Mouse (Mus musculus) kidney, embryonic 14.5 days (tissue): Measurements from ENCODE around the gene Urb2. TPM values are rescaled to one million over a fixed set of nuclear protein-coding genes. Genes with fewer than 3 reads are reported as not detected.

Experiments
- ATAC-seq: fragments of 200-750 bp; cut with Nextera tagmentation; 2 replicates; pipeline ENCODE4 v1.8.0; 2017; ENCODE audit warnings: moderate number of reproducible peaks, mild to moderate bottlenecking, moderate TSS enrichment, moderate library complexity; ENCODE audit not compliant: low FRiP score, low TSS enrichment
- H3K27ac ChIP-seq: fragments of 300-500 bp; sonication (generic); 2 replicates; pipeline ENCODE4 v1.5.1; 2014; ENCODE audit warnings: low read depth, mild to moderate bottlenecking, low read length, moderate library complexity, mixed read lengths
- H3K27me3 ChIP-seq: fragments of 300-500 bp; sonication (generic); 2 replicates; pipeline ENCODE4 v1.6.1; 2014; ENCODE audit warnings: mild to moderate bottlenecking, low read length; ENCODE audit not compliant: control insufficient read depth, insufficient read depth
- H3K36me3 ChIP-seq: fragments of 300-500 bp; sonication (generic); 2 replicates; pipeline ENCODE4 v1.6.1; 2014; ENCODE audit warnings: low read length, mixed read lengths; ENCODE audit not compliant: control insufficient read depth, insufficient read depth
- H3K4me1 ChIP-seq: fragments of 300-500 bp; sonication (generic); 2 replicates; pipeline ENCODE4 v1.6.1; 2014; ENCODE audit warnings: low read length, mixed read lengths; ENCODE audit not compliant: control insufficient read depth, insufficient read depth
- H3K4me2 ChIP-seq: fragments of 300-500 bp; sonication (generic); replicated peaks from 2 replicates; pipeline ENCODE4 v1.6.1; 2014; ENCODE audit warnings: low read depth, mild to moderate bottlenecking, low read length
- H3K4me3 ChIP-seq: fragments of 300-500 bp; sonication (generic); 2 replicates; pipeline ENCODE4 v1.5.1; 2014; ENCODE audit warnings: mild to moderate bottlenecking, low read length
- H3K9ac ChIP-seq: fragments of 300-500 bp; sonication (generic); 2 replicates; pipeline ENCODE4 v1.6.1; 2014; ENCODE audit warnings: low read depth, mild to moderate bottlenecking, low read length, moderate library complexity
- H3K9me3 ChIP-seq: fragments of 300-500 bp; sonication (generic); 2 replicates; pipeline ENCODE4 v1.6.1; 2016; ENCODE audit warnings: low read length; ENCODE audit not compliant: control insufficient read depth
- WGBS: fragments of 180-500 bp; shearing (Covaris S2); extraction: QIAGEN DNeasy Blood & Tissue Kit; methylation state at CpG from one replicate; pipeline ENCODE4 v1.1.7; 2014; 5-methylcytosine and 5-hydroxymethylcytosine counted together
- polyA plus RNA-seq: library from polyadenylated mRNA; unstranded; fragments of >200 nt; fragmentation: Nextera tagmentation; extraction: Ambion mirVana; gene quantifications from 2 replicates; pipeline ENCODE4 v1.2.1, GENCODE M21; 2014

The Urb2 gene
- polyA plus RNA-seq, 1 experiment from 2014 or later: 10.2 TPM

- Histone ChIP-seq H3K4me1 (no peaks in the 10 kb centered on the region), H3K27me3 (no peaks in the 10 kb centered on the region), H3K4me2 (no peak overlapping the region), H3K27ac (no peak overlapping the region), H3K9me3 (no peaks in the 10 kb centered on the region), H3K4me3 (no peak overlapping the region), H3K9ac (no peak overlapping the region), H3K36me3 (no peaks in the 10 kb centered on the region)
- no peak for ATAC-seq
- WGBS: 39% methylated on average over 7 of the region's 7 CpGs
These were observed 57.7 kb downstream of the Urb2 start for GRCm38 (mm10) chr8:124078969-124079368.

- Histone ChIP-seq H3K36me3 (no peaks in the 10 kb centered on the region), H3K4me2 (no peak overlapping the region), H3K9me3 (no peaks in the 10 kb centered on the region), H3K27me3 (no peaks in the 10 kb centered on the region), H3K9ac (no peak overlapping the region), H3K4me3 (no peak overlapping the region), H3K27ac (no peak overlapping the region), H3K4me1 (no peaks in the 10 kb centered on the region)
- 71% methylated on average over 21 of the region's 21 CpGs for WGBS
- no peak for ATAC-seq
These were observed 59.4 kb downstream of the Urb2 start for GRCm38 (mm10) chr8:124080467-124081326.

GRCm38 (mm10) chr8:124082616-124083015, 61.3 kb downstream of the Urb2 start:
- Histone ChIP-seq H3K9ac (no peak overlapping the region), H3K27me3 (no peaks in the 10 kb centered on the region), H3K36me3 (no peaks in the 10 kb centered on the region), H3K9me3 (no peaks in the 10 kb centered on the region), H3K4me2 (no peak overlapping the region), H3K4me1 (no peaks in the 10 kb centered on the region), H3K4me3 (no peak overlapping the region), H3K27ac (no peak overlapping the region)
- WGBS: 95% methylated on average over 8 of the region's 8 CpGs
- no peak for ATAC-seq

GRCm38 (mm10) chr8:124083611-124084010, 62.3 kb downstream of the Urb2 start:
- no peak overlapping the region for H3K9ac ChIP-seq
- H3K4me3 ChIP-seq: no peak overlapping the region
- H3K4me1 ChIP-seq: no peaks in the 10 kb centered on the region
- no peaks in the 10 kb centered on the region for H3K36me3 ChIP-seq
- 85% methylated on average over 7 of the region's 7 CpGs for WGBS
- no peak overlapping the region for H3K4me2 ChIP-seq
- H3K27me3 ChIP-seq: no peaks in the 10 kb centered on the region
- H3K9me3 ChIP-seq: no peaks in the 10 kb centered on the region
- no peak overlapping the region for H3K27ac ChIP-seq
- ATAC-seq: no peak

- H3K27me3 ChIP-seq: no peaks in the 10 kb centered on the region
- H3K4me2 ChIP-seq: no peak overlapping the region
- WGBS: 64% methylated on average over 4 of the region's 4 CpGs
- H3K9me3 ChIP-seq: no peaks in the 10 kb centered on the region
- H3K4me1 ChIP-seq: no peaks in the 10 kb centered on the region
- no peak overlapping the region for H3K4me3 ChIP-seq
- no peak for ATAC-seq
- H3K9ac ChIP-seq: no peak overlapping the region
- no peaks in the 10 kb centered on the region for H3K36me3 ChIP-seq
- no peak overlapping the region for H3K27ac ChIP-seq
These were observed 64.4 kb downstream of the Urb2 start for GRCm38 (mm10) chr8:124085668-124086067.

- Histone ChIP-seq H3K27me3 (no peaks in the 10 kb centered on the region), H3K27ac (no peak overlapping the region), H3K4me1 (no peaks in the 10 kb centered on the region), H3K4me3 (no peak overlapping the region), H3K9me3 (no peaks in the 10 kb centered on the region), H3K4me2 (no peak overlapping the region), H3K36me3 (no peaks in the 10 kb centered on the region), H3K9ac (no peak overlapping the region)
- 54% methylated on average over 11 of the region's 11 CpGs for WGBS
- ATAC-seq: no peak
These were observed 66.8 kb downstream of the Urb2 start for GRCm38 (mm10) chr8:124088092-124088613.

GRCm38 (mm10) chr8:124089016-124089415, 67.7 kb downstream of the Urb2 start:
- no peaks in the 10 kb centered on the region for H3K36me3 ChIP-seq
- H3K9me3 ChIP-seq: no peaks in the 10 kb centered on the region
- no peaks in the 10 kb centered on the region for H3K4me1 ChIP-seq
- no peak for ATAC-seq
- no peak overlapping the region for H3K9ac ChIP-seq
- no peak overlapping the region for H3K27ac ChIP-seq
- H3K4me3 ChIP-seq: no peak overlapping the region
- no peaks in the 10 kb centered on the region for H3K27me3 ChIP-seq
- H3K4me2 ChIP-seq: no peak overlapping the region
- 85% methylated on average over 5 of the region's 5 CpGs for WGBS

GRCm38 (mm10) chr8:124090473-124090872, 69.2 kb downstream of the Urb2 start:
- H3K4me3 ChIP-seq: no peak overlapping the region

More at GRCm38 (mm10) chr8:124090473-124090872, 69.2 kb downstream of the Urb2 start:
- Histone ChIP-seq H3K9ac (no peak overlapping the region), H3K4me2 (no peak overlapping the region), H3K27me3 (no peaks in the 10 kb centered on the region), H3K4me1 (no peaks in the 10 kb centered on the region), H3K27ac (no peak overlapping the region), H3K9me3 (no peaks in the 10 kb centered on the region), H3K36me3 (no peaks in the 10 kb centered on the region)
- no peak for ATAC-seq
- WGBS: 96% methylated on average over 5 of the region's 5 CpGs
